Mouse (Mus musculus) ES-Bruce4 (cell line): ENCODE measurements at regions not wholly inside any gene's neighbourhood (a gene's known extent, or its start where the extent isn't known, plus 50 kb on each side); places are given as distances from the start of the nearest gene placed in this dataset.

Experiments
- H3K27ac ChIP-seq: 2 replicates; pipeline ENCODE4 v1.5.1; 2012; ENCODE audit warnings: low read length, inconsistent platforms; ENCODE audit not compliant: insufficient read depth
- H3K27me3 ChIP-seq: 2 replicates; pipeline ENCODE4 v1.6.1; 2012; ENCODE audit warnings: mild to moderate bottlenecking, low read length, inconsistent platforms; ENCODE audit not compliant: control insufficient read depth, poor library complexity, insufficient read depth, severe bottlenecking
- H3K36me3 ChIP-seq: 2 replicates; pipeline ENCODE4 v1.6.1; 2012; ENCODE audit warnings: inconsistent platforms, mild to moderate bottlenecking, low read length, moderate library complexity; ENCODE audit not compliant: control insufficient read depth, poor library complexity, insufficient read depth, severe bottlenecking
- H3K4me1 ChIP-seq: one replicate; pipeline ENCODE4 v1.8.1; 2011; ENCODE audit warnings: low read length; ENCODE audit not compliant: control insufficient read depth, insufficient read depth
- H3K4me3 ChIP-seq: 2 replicates; pipeline ENCODE4 v1.5.1; 2011; ENCODE audit warnings: low read depth, mild to moderate bottlenecking, low read length
- H3K9ac ChIP-seq: 2 replicates; pipeline ENCODE4 v1.6.1; 2012; ENCODE audit warnings: low read depth, mild to moderate bottlenecking, inconsistent platforms; ENCODE audit not compliant: poor library complexity, severe bottlenecking
- H3K9me3 ChIP-seq: replicated peaks from 2 replicates; pipeline ENCODE4 v1.6.1; 2012; ENCODE audit warnings: mild to moderate bottlenecking, low read length, inconsistent platforms; ENCODE audit not compliant: control insufficient read depth, poor library complexity, insufficient read depth, severe bottlenecking
- CTCF ChIP-seq: IDR thresholded peaks from one replicate; pipeline ENCODE4 v1.8.1; 2011; ENCODE audit warnings: low read depth, low read length
- EP300 ChIP-seq: IDR thresholded peaks from 2 replicates; pipeline ENCODE4 v1.6.1; 2011; ENCODE audit warnings: low read depth, low read length; ENCODE audit not compliant: insufficient read depth
- POLR2A ChIP-seq: IDR thresholded peaks from one replicate; pipeline ENCODE4 v1.8.1; 2011; ENCODE audit warnings: low read length; ENCODE audit not compliant: insufficient read depth

- Histone ChIP-seq H3K27ac (no peak overlapping the region), H3K36me3 (no peaks in the 10 kb centered on the region), H3K9ac (no peak overlapping the region), H3K27me3 (no peaks in the 10 kb centered on the region; the same call in none of the 2 replicates), H3K4me3 (no peak overlapping the region), H3K9me3 (no peaks in the 10 kb centered on the region), H3K4me1 (peaks cover 2% of the 10 kb centered on the region)
- TF ChIP-seq POLR2A (no peak), EP300 (no peak), CTCF (no peak)
Observed at GRCm38 (mm10) chr13:72346207-72346943, 282.2 kb upstream of the Irx2 start.

GRCm38 (mm10) chr13:72346944-72347586 is 281.6 kb upstream of the Irx2 start:
- H3K4me3 ChIP-seq: no peak overlapping the region
- no peaks in the 10 kb centered on the region for H3K36me3 ChIP-seq
- TF ChIP-seq CTCF: no peak
- no peak for TF ChIP-seq EP300
- TF ChIP-seq POLR2A: no peak
- no peaks in the 10 kb centered on the region for H3K9me3 ChIP-seq
- H3K27ac ChIP-seq: no peak overlapping the region
- H3K9ac ChIP-seq: no peak overlapping the region
- H3K27me3 ChIP-seq: no peaks in the 10 kb centered on the region; the same call in none of the 2 replicates
- H3K4me1 ChIP-seq: peaks cover 2% of the 10 kb centered on the region

GRCm38 (mm10) chr13:72352641-72353181 is 275.9 kb upstream of the Irx2 start:
- Histone ChIP-seq H3K9ac (no peak overlapping the region), H3K4me3 (no peak overlapping the region), H3K27ac (no peak overlapping the region), H3K36me3 (no peaks in the 10 kb centered on the region), H3K27me3 (no peaks in the 10 kb centered on the region; the same call in 1 of the 2 replicates), H3K4me1 (no peaks in the 10 kb centered on the region), H3K9me3 (peaks cover 3% of the 10 kb centered on the region; the same call in 1 of the 2 replicates)
- no peak for TF ChIP-seq EP300
- no peak for TF ChIP-seq CTCF
- no peak for TF ChIP-seq POLR2A

GRCm38 (mm10) chr13:72355297-72355696 is 273.3 kb upstream of the Irx2 start:
- TF ChIP-seq EP300 (no peak), POLR2A (no peak), CTCF (no peak)
- H3K9me3 ChIP-seq: peaks cover 3% of the 10 kb centered on the region; the same call in 1 of the 2 replicates

GRCm38 (mm10) chr13:72355821-72356220 is 272.8 kb upstream of the Irx2 start:
- no peak overlapping the region for H3K9ac ChIP-seq
- peaks cover 3% of the 10 kb centered on the region; the same call in 1 of the 2 replicates for H3K9me3 ChIP-seq
- no peaks in the 10 kb centered on the region for H3K36me3 ChIP-seq
- no peaks in the 10 kb centered on the region for H3K4me1 ChIP-seq
- no peak overlapping the region for H3K4me3 ChIP-seq
- no peak for TF ChIP-seq CTCF
- TF ChIP-seq POLR2A: no peak
- H3K27ac ChIP-seq: no peak overlapping the region
- no peaks in the 10 kb centered on the region for H3K27me3 ChIP-seq

More at GRCm38 (mm10) chr13:72355297-72355696, 273.3 kb upstream of the Irx2 start:
- Histone ChIP-seq H3K4me3 (no peak overlapping the region), H3K27me3 (no peaks in the 10 kb centered on the region; the same call in 1 of the 2 replicates), H3K4me1 (no peaks in the 10 kb centered on the region), H3K27ac (no peak overlapping the region), H3K9ac (no peak overlapping the region), H3K36me3 (no peaks in the 10 kb centered on the region)
